Mouse (Mus musculus): ENCODE data around the gene Asns.

GRCm38 (mm10) chr6:7695901-7696300 is 2.8 kb upstream of the Asns start:
- TF ChIP-seq CTCF (IDR thresholded peaks at IDR 0.05; ENCODE audit: borderline replicate concordance, extremely low read depth, insufficient read depth, insufficient read length) = no peak
- TF ChIP-seq POLR2A (IDR thresholded peaks at IDR 0.05; ENCODE audit: borderline replicate concordance, extremely low read depth, insufficient read depth, insufficient read length, poor library complexity, severe bottlenecking) = no peak

All from brain, embryonic 14.5 days (tissue).